Mouse (Mus musculus) stomach, embryonic 15.5 days (tissue): ENCODE measurements around the gene Ppp1r27. TPM values are rescaled to one million over a fixed set of nuclear protein-coding genes. Genes with fewer than 3 reads are reported as not detected.
A peak's percentile ranks its signal among the peaks of the same experiment; 100 is the strongest.

Experiments
- ATAC-seq: fragments of 200-750 bp; cut with Nextera tagmentation; 2 replicates; pipeline ENCODE4 v1.8.0; 2017; ENCODE audit warnings: low read depth, moderate number of reproducible peaks, moderate TSS enrichment; ENCODE audit not compliant: insufficient read depth, low FRiP score
- H3K27ac ChIP-seq: fragments of 300-500 bp; sonication (generic); 2 replicates; pipeline ENCODE4 v1.5.1; 2015; ENCODE audit warnings: mild to moderate bottlenecking, inconsistent platforms
- H3K27me3 ChIP-seq: fragments of 300-500 bp; sonication (generic); replicated peaks from 2 replicates; pipeline ENCODE4 v1.6.1; 2015; ENCODE audit warnings: inconsistent platforms
- H3K36me3 ChIP-seq: fragments of 300-500 bp; sonication (generic); 2 replicates; pipeline ENCODE4 v1.6.1; 2015; ENCODE audit warnings: inconsistent platforms
- H3K4me1 ChIP-seq: fragments of 300-500 bp; sonication (generic); 2 replicates; pipeline ENCODE4 v1.6.1; 2015; ENCODE audit warnings: inconsistent platforms
- H3K4me2 ChIP-seq: fragments of 300-500 bp; sonication (generic); 2 replicates; pipeline ENCODE4 v1.6.1; 2015; ENCODE audit warnings: mild to moderate bottlenecking, inconsistent platforms
- H3K4me3 ChIP-seq: fragments of 300-500 bp; sonication (generic); replicated peaks from 2 replicates; pipeline ENCODE4 v1.5.1; 2015; ENCODE audit warnings: inconsistent platforms
- H3K9ac ChIP-seq: fragments of 300-500 bp; sonication (generic); 2 replicates; pipeline ENCODE4 v1.6.1; 2015; ENCODE audit warnings: inconsistent platforms
- H3K9me3 ChIP-seq: fragments of 300-500 bp; sonication (generic); 2 replicates; pipeline ENCODE4 v1.6.1; 2016; ENCODE audit warnings: inconsistent platforms
- WGBS: fragments of 180-500 bp; shearing (Covaris S2); methylation state at CpG from one replicate; pipeline ENCODE4 v1.1.7; 2015; 5-methylcytosine and 5-hydroxymethylcytosine counted together
- polyA plus RNA-seq: library from polyadenylated mRNA; unstranded; fragments of >200 nt; fragmentation: Nextera tagmentation; extraction: Ambion mirVana; gene quantifications from 2 replicates; pipeline ENCODE4 v1.2.1, GENCODE M21; 2015

The Ppp1r27 gene
- polyA plus RNA-seq, 1 experiment from 2014 or later, result not detected

GRCm38 (mm10) chr11:120552736-120553135 is 1.8 kb upstream of the Ppp1r27 start:
- 77% methylated on average over 5 of the region's 5 CpGs for WGBS
- Histone ChIP-seq H3K9me3 (no peaks in the 10 kb centered on the region), H3K4me3 (no peak overlapping the region), H3K27me3 (no peaks in the 10 kb centered on the region), H3K4me2 (no peak overlapping the region), H3K36me3 (no peaks in the 10 kb centered on the region), H3K9ac (no peak overlapping the region), H3K27ac (no peak overlapping the region), H3K4me1 (peaks cover 16% of the 10 kb centered on the region)
- no peak for ATAC-seq

DNA sequence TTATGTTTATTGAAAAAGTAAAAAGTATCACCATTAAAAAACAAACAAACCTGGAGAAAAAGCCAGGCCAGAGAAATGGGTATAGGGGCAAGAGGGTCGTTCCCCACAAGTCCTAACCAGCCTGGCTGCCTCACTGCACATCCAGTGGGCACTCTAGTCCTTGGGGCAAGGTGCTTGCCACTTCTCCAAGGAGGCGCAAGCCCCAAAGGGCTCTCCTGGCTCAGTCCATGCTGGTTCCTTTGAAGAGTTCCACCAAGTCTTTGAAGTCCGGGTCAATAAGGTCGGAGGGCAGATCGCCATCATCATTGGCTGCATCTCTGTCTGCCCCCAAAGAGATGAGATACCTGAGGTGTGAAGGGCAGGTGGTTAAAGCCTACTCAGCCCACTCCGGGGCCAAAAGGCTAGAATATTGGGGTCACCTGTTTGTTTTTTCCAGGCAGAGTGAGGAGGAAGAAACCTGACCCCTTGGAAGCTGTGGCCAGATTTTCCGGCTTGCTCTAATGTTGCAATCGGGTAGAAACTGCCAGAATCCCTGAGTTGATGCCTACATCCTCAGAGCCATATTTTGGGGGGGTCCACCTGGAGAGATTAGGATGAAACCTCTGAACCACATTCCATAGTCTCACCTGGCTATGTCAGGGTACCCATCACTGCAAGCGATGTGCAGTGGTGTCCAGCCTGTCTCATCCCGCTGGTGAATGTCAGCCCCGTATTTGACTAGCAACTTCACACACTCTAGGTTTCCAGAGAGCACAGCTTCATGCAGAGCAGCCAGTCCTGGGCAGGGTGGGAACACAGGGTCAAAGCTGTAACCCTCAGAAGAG is 734 bp downstream of the Ppp1r27 start:
- H3K4me2 ChIP-seq, result peak overlapping the region; percentile 81
- no peak for ATAC-seq
- 60% methylated on average over 11 of the region's 11 CpGs for WGBS
- H3K27me3 ChIP-seq, result no peaks in the 10 kb centered on the region
- H3K4me3 ChIP-seq, result peak overlapping the region; percentile 92
- peaks cover 5% of the 10 kb centered on the region; the same call in 1 of the 2 replicates for H3K36me3 ChIP-seq
- H3K27ac ChIP-seq, result peak overlapping the region; percentile 77
- H3K4me1 ChIP-seq, result peaks cover 28% of the 10 kb centered on the region
- no peaks in the 10 kb centered on the region for H3K9me3 ChIP-seq
- peak overlapping the region; percentile 64 for H3K9ac ChIP-seq

DNA sequence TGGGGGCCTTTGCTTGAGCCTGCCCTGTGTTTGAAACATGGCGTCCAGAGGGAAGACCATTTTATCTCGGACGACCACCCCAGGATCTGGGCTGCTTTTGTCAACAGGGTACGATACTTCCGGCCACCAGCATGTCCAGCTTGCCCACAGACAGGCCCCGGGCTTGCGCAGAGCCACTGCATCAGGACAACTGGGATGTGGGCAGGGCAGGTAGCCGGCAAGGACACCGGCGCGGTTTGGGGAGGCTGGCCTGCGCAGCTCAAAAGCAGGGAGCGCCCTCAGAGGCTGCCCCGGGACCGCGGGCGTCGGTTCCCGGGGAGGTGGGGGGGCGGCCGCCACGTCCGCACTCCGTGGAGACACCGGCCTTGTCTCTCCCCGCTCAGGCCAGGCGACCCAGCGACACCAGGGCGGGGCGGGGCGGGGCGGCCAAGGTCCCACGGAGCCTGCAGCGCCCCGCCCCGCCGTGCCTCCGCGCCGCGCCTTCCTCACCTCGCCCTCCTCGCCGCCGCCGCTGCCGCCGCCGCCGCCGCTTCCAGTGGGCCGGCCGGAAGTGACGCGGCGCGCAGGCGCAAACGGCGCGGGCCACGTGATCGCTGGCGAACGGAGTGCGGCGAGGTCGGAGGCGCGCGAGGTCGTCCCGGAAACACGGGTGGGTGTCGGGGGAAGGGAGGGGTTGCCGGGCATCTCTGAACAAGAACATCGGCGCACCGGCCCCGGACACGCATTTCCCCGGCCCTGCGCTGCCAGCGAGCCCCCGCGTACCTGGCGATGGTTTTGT is 1.6 kb downstream of the Ppp1r27 start, which contains the start of gene Mcrip1:
Gene Mcrip1, minus strand, starts transcription at position 560 of the 778 bp plus-strand sequence.
- Histone ChIP-seq H3K9me3 (no peaks in the 10 kb centered on the region), H3K27me3 (no peaks in the 10 kb centered on the region), H3K4me1 (peaks cover 28% of the 10 kb centered on the region), H3K9ac (peak within 1 kb of the TSS; percentile 95), H3K4me3 (peak within 1 kb of the TSS; percentile 92), H3K36me3 (peaks cover 12% of the 10 kb centered on the region; the same call in 1 of the 2 replicates), H3K27ac (peak within 1 kb of the TSS; percentile 98), H3K4me2 (peak within 1 kb of the TSS; percentile 81)
- WGBS, result 0% methylated on average over 83 of the region's 87 CpGs
- ATAC-seq, result peak; percentile 86

- peaks cover 28% of the 10 kb centered on the region for H3K4me1 ChIP-seq
- ATAC-seq, result no peak
- H3K36me3 ChIP-seq, result peaks cover 17% of the 10 kb centered on the region
- peak overlapping the region; percentile 92 for H3K4me3 ChIP-seq
- no peaks in the 10 kb centered on the region for H3K27me3 ChIP-seq
- peak overlapping the region; percentile 95 for H3K9ac ChIP-seq
- H3K27ac ChIP-seq, result peak overlapping the region; percentile 98
- H3K9me3 ChIP-seq, result no peaks in the 10 kb centered on the region
- 14% methylated on average over 7 of the region's 7 CpGs for WGBS
- peak overlapping the region; percentile 81 for H3K4me2 ChIP-seq
Measured at GRCm38 (mm10) chr11:120548786-120549167, 2.2 kb downstream of the Ppp1r27 start.

GRCm38 (mm10) chr11:120548214-120548613 is 2.7 kb downstream of the Ppp1r27 start:
- peak overlapping the region; percentile 98; the same call in 1 of the 2 replicates for H3K27ac ChIP-seq
- H3K4me1 ChIP-seq, result peaks cover 28% of the 10 kb centered on the region
- H3K4me2 ChIP-seq, result peak overlapping the region; percentile 81
- H3K36me3 ChIP-seq, result peaks cover 21% of the 10 kb centered on the region
- peak overlapping the region; percentile 95; the same call in 1 of the 2 replicates for H3K9ac ChIP-seq
- 73% methylated on average over 3 of the region's 3 CpGs for WGBS
- H3K27me3 ChIP-seq, result no peaks in the 10 kb centered on the region
- no peaks in the 10 kb centered on the region for H3K9me3 ChIP-seq
- H3K4me3 ChIP-seq, result peak overlapping the region; percentile 92
- ATAC-seq, result no peak

- Histone ChIP-seq H3K27me3 (no peaks in the 10 kb centered on the region), H3K27ac (no peak overlapping the region), H3K4me3 (no peak overlapping the region), H3K4me1 (peaks cover 28% of the 10 kb centered on the region), H3K9ac (no peak overlapping the region), H3K9me3 (no peaks in the 10 kb centered on the region), H3K36me3 (peaks cover 28% of the 10 kb centered on the region), H3K4me2 (peak overlapping the region; percentile 81; the same call in 1 of the 2 replicates)
- 44% methylated on average over 2 of the region's 2 CpGs for WGBS
- ATAC-seq, result no peak
Measured at GRCm38 (mm10) chr11:120547469-120547868, 3.5 kb downstream of the Ppp1r27 start.

DNA sequence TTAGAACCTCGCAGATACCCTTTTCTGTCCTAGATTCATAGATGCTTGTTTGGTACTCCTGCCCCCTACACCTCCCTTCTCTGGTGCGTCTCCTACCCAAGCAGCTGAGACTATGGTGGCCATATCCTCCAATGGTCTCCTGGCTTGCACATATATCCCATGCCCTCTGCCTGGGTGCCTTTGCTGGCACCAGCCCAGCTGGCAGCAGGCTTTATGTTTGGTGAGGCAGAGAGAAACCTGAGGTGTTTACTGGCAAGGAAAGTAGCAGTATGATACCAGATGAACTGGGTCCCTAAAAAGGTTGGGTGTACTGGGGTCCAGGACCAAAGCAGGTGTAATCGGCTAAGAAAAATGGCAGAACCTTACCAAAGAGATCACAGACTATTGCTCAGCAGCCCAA is 5.0 kb downstream of the Ppp1r27 start:
- Histone ChIP-seq H3K27ac (no peak overlapping the region), H3K9ac (no peak overlapping the region), H3K4me3 (no peak overlapping the region), H3K4me1 (peaks cover 28% of the 10 kb centered on the region), H3K36me3 (peaks cover 30% of the 10 kb centered on the region), H3K27me3 (no peaks in the 10 kb centered on the region), H3K4me2 (no peak overlapping the region), H3K9me3 (no peaks in the 10 kb centered on the region)
- no peak for ATAC-seq
- WGBS, result 88% methylated on average over 3 of the region's 3 CpGs

GRCm38 (mm10) chr11:120542376-120542775 is 8.6 kb downstream of the Ppp1r27 start:
- H3K27me3 ChIP-seq, result no peaks in the 10 kb centered on the region
- H3K4me2 ChIP-seq, result no peak overlapping the region
- ATAC-seq, result no peak
- H3K4me3 ChIP-seq, result no peak overlapping the region
- peaks cover 33% of the 10 kb centered on the region for H3K4me1 ChIP-seq
- peaks cover 30% of the 10 kb centered on the region for H3K36me3 ChIP-seq
- H3K9ac ChIP-seq, result no peak overlapping the region
- WGBS, result 87% methylated on average over 6 of the region's 6 CpGs
- no peak overlapping the region for H3K27ac ChIP-seq
- H3K9me3 ChIP-seq, result no peaks in the 10 kb centered on the region

- WGBS, result 45% methylated on average over 4 of the region's 4 CpGs
- H3K9ac ChIP-seq, result no peak overlapping the region
- no peak overlapping the region for H3K4me3 ChIP-seq
- H3K27ac ChIP-seq, result 0 out of 2 replicates have a peak overlapping the region, but pooled peaks have one; percentile 11
- H3K27me3 ChIP-seq, result no peaks in the 10 kb centered on the region
- no peak for ATAC-seq
- peaks cover 31% of the 10 kb centered on the region for H3K4me1 ChIP-seq
- no peak overlapping the region for H3K4me2 ChIP-seq
- H3K9me3 ChIP-seq, result no peaks in the 10 kb centered on the region
- peaks cover 30% of the 10 kb centered on the region for H3K36me3 ChIP-seq
Measured at GRCm38 (mm10) chr11:120541907-120542306, 9.0 kb downstream of the Ppp1r27 start.

GRCm38 (mm10) chr11:120539285-120540014 is 11.5 kb downstream of the Ppp1r27 start:
- ATAC-seq, result peak; percentile 90
- Histone ChIP-seq H3K9ac (no peak overlapping the region), H3K4me2 (no peak overlapping the region)

GRCm38 (mm10) chr11:120538955-120539284 is 12.0 kb downstream of the Ppp1r27 start:
- Histone ChIP-seq H3K9me3 (no peaks in the 10 kb centered on the region), H3K36me3 (peaks cover 15% of the 10 kb centered on the region), H3K27ac (peak overlapping the region; percentile 84; the same call in 1 of the 2 replicates), H3K4me3 (no peak overlapping the region), H3K27me3 (no peaks in the 10 kb centered on the region; the same call in 1 of the 2 replicates), H3K4me1 (peaks cover 25% of the 10 kb centered on the region), H3K9ac (no peak overlapping the region), H3K4me2 (no peak overlapping the region)
- WGBS, result 47% methylated on average over 8 of the region's 8 CpGs
- no peak for ATAC-seq

More at GRCm38 (mm10) chr11:120539285-120540014, 11.5 kb downstream of the Ppp1r27 start:
- peak overlapping the region; percentile 84 for H3K27ac ChIP-seq
- no peaks in the 10 kb centered on the region; the same call in 1 of the 2 replicates for H3K27me3 ChIP-seq
- H3K9me3 ChIP-seq, result no peaks in the 10 kb centered on the region
- 26% methylated on average over 10 of the region's 10 CpGs for WGBS
- no peak overlapping the region for H3K4me3 ChIP-seq
- H3K36me3 ChIP-seq, result peaks cover 19% of the 10 kb centered on the region
- peaks cover 25% of the 10 kb centered on the region for H3K4me1 ChIP-seq
